Mouse (Mus musculus): ENCODE data around the gene Erc1. TPM values are rescaled to one million over a fixed set of nuclear protein-coding genes. Genes with fewer than 3 reads are reported as not detected.
"Not testable (repeated sequence)": the region's sequence is repeated elsewhere in the genome, so short reads cannot be mapped to it uniquely, and the experiment has no call there.

The Erc1 gene
- polyA plus RNA-seq, 1 experiment from 2014 or later: 20.9 TPM

- Histone ChIP-seq H3K4me1 (replicated peaks; ENCODE audit: control insufficient read depth, insufficient read depth, low read length) (no peaks in the 10 kb centered on the region), H3K4me2 (ENCODE audit: low read length) (no peak overlapping the region), H3K4me3 (ENCODE audit: low read depth, low read length) (no peak overlapping the region), H3K36me3 (ENCODE audit: control insufficient read depth, insufficient read depth, low read length) (peaks cover 9% of the 10 kb centered on the region), H3K9me3 (ENCODE audit: control insufficient read depth, low read length) (no peaks in the 10 kb centered on the region), H3K27ac (ENCODE audit: low read depth) (no peak overlapping the region), H3K9ac (ENCODE audit: low read length) (no peak overlapping the region), H3K27me3 (replicated peaks; ENCODE audit: control insufficient read depth, insufficient read depth, low read length) (no peaks in the 10 kb centered on the region)
- DNase-seq (ENCODE audit: low spot score): no peak
- WGBS: 98% methylated on average over 1 of the region's 1 CpGs
- ATAC-seq (replicated peaks; ENCODE audit: low FRiP score, low TSS enrichment, low read depth): no peak
Measured at GRCm38 (mm10) chr6:119821158-119821557, 26.8 kb downstream of the Erc1 start.

GRCm38 (mm10) chr6:119818541-119818940, 29.4 kb downstream of the Erc1 start:
- Histone ChIP-seq H3K36me3 (ENCODE audit: control insufficient read depth, insufficient read depth, low read length) (no peaks in the 10 kb centered on the region; the same call in 1 of the 2 replicates), H3K4me2 (ENCODE audit: low read length) (no peak overlapping the region), H3K9ac (ENCODE audit: low read length) (no peak overlapping the region), H3K27ac (ENCODE audit: low read depth) (no peak overlapping the region), H3K4me3 (ENCODE audit: low read depth, low read length) (no peak overlapping the region), H3K4me1 (replicated peaks; ENCODE audit: control insufficient read depth, insufficient read depth, low read length) (no peaks in the 10 kb centered on the region), H3K9me3 (ENCODE audit: control insufficient read depth, low read length) (no peaks in the 10 kb centered on the region), H3K27me3 (replicated peaks; ENCODE audit: control insufficient read depth, insufficient read depth, low read length) (no peaks in the 10 kb centered on the region)
- WGBS: 86% methylated on average over 4 of the region's 4 CpGs
- no peak for DNase-seq (ENCODE audit: low spot score)
- no peak for ATAC-seq (replicated peaks; ENCODE audit: low FRiP score, low TSS enrichment, low read depth)

GRCm38 (mm10) chr6:119815426-119815825, 32.5 kb downstream of the Erc1 start:
- Histone ChIP-seq H3K9ac (ENCODE audit: low read length) (no peak overlapping the region), H3K27me3 (replicated peaks; ENCODE audit: control insufficient read depth, insufficient read depth, low read length) (no peaks in the 10 kb centered on the region), H3K4me2 (ENCODE audit: low read length) (no peak overlapping the region), H3K4me1 (replicated peaks; ENCODE audit: control insufficient read depth, insufficient read depth, low read length) (no peaks in the 10 kb centered on the region), H3K9me3 (ENCODE audit: control insufficient read depth, low read length) (no peaks in the 10 kb centered on the region), H3K27ac (ENCODE audit: low read depth) (no peak overlapping the region), H3K36me3 (ENCODE audit: control insufficient read depth, insufficient read depth, low read length) (no peaks in the 10 kb centered on the region), H3K4me3 (ENCODE audit: low read depth, low read length) (no peak overlapping the region)
- no peak for DNase-seq (ENCODE audit: low spot score)
- 84% methylated on average over 4 of the region's 4 CpGs for WGBS
- ATAC-seq (replicated peaks; ENCODE audit: low FRiP score, low TSS enrichment, low read depth): no peak

GRCm38 (mm10) chr6:119813055-119813454, 34.9 kb downstream of the Erc1 start:
- H3K36me3 ChIP-seq (ENCODE audit: control insufficient read depth, insufficient read depth, low read length); H3K27ac ChIP-seq (ENCODE audit: low read depth); H3K4me3 ChIP-seq (ENCODE audit: low read depth, low read length); DNase-seq (ENCODE audit: low spot score); ATAC-seq (replicated peaks; ENCODE audit: low FRiP score, low TSS enrichment, low read depth); H3K9me3 ChIP-seq (ENCODE audit: control insufficient read depth, low read length); H3K4me1 ChIP-seq (replicated peaks; ENCODE audit: control insufficient read depth, insufficient read depth, low read length); H3K27me3 ChIP-seq (replicated peaks; ENCODE audit: control insufficient read depth, insufficient read depth, low read length); H3K9ac ChIP-seq (ENCODE audit: low read length); H3K4me2 ChIP-seq (ENCODE audit: low read length): not testable (repeated sequence)

GRCm38 (mm10) chr6:119808726-119809505, 39.1 kb downstream of the Erc1 start:
- Histone ChIP-seq H3K4me2 (ENCODE audit: low read length) (no peak overlapping the region), H3K27me3 (replicated peaks; ENCODE audit: control insufficient read depth, insufficient read depth, low read length) (no peaks in the 10 kb centered on the region), H3K9me3 (ENCODE audit: control insufficient read depth, low read length) (no peaks in the 10 kb centered on the region), H3K9ac (ENCODE audit: low read length) (no peak overlapping the region), H3K4me1 (replicated peaks; ENCODE audit: control insufficient read depth, insufficient read depth, low read length) (no peaks in the 10 kb centered on the region), H3K36me3 (ENCODE audit: control insufficient read depth, insufficient read depth, low read length) (no peaks in the 10 kb centered on the region), H3K4me3 (ENCODE audit: low read depth, low read length) (no peak overlapping the region), H3K27ac (ENCODE audit: low read depth) (no peak overlapping the region)
- ATAC-seq (replicated peaks; ENCODE audit: low FRiP score, low TSS enrichment, low read depth) (no peak), DNase-seq (ENCODE audit: low spot score) (no peak)
- 85% methylated on average over 2 of the region's 2 CpGs for WGBS

GRCm38 (mm10) chr6:119803239-119803638, 44.7 kb downstream of the Erc1 start:
- H3K36me3 ChIP-seq (ENCODE audit: control insufficient read depth, insufficient read depth, low read length): no peaks in the 10 kb centered on the region
- no peaks in the 10 kb centered on the region for H3K4me1 ChIP-seq (replicated peaks; ENCODE audit: control insufficient read depth, insufficient read depth, low read length)
- no peak for ATAC-seq (replicated peaks; ENCODE audit: low FRiP score, low TSS enrichment, low read depth)
- no peaks in the 10 kb centered on the region for H3K9me3 ChIP-seq (ENCODE audit: control insufficient read depth, low read length)
- no peak overlapping the region for H3K4me3 ChIP-seq (ENCODE audit: low read depth, low read length)
- H3K27ac ChIP-seq (ENCODE audit: low read depth): no peak overlapping the region
- no peaks in the 10 kb centered on the region for H3K27me3 ChIP-seq (replicated peaks; ENCODE audit: control insufficient read depth, insufficient read depth, low read length)
- no peak overlapping the region for H3K9ac ChIP-seq (ENCODE audit: low read length)
- DNase-seq (ENCODE audit: low spot score): no peak
- H3K4me2 ChIP-seq (ENCODE audit: low read length): no peak overlapping the region
- 90% methylated on average over 2 of the region's 2 CpGs for WGBS

- Histone ChIP-seq H3K9me3 (ENCODE audit: control insufficient read depth, low read length) (no peaks in the 10 kb centered on the region), H3K9ac (ENCODE audit: low read length) (no peak overlapping the region), H3K36me3 (ENCODE audit: control insufficient read depth, insufficient read depth, low read length) (peaks cover 7% of the 10 kb centered on the region; the same call in 1 of the 2 replicates), H3K27ac (ENCODE audit: low read depth) (no peak overlapping the region), H3K4me3 (ENCODE audit: low read depth, low read length) (no peak overlapping the region), H3K27me3 (replicated peaks; ENCODE audit: control insufficient read depth, insufficient read depth, low read length) (no peaks in the 10 kb centered on the region), H3K4me2 (ENCODE audit: low read length) (no peak overlapping the region), H3K4me1 (replicated peaks; ENCODE audit: control insufficient read depth, insufficient read depth, low read length) (no peaks in the 10 kb centered on the region)
- DNase-seq (ENCODE audit: low spot score) (no peak), ATAC-seq (replicated peaks; ENCODE audit: low FRiP score, low TSS enrichment, low read depth) (no peak)
- WGBS: 92% methylated on average over 12 of the region's 12 CpGs
Measured at GRCm38 (mm10) chr6:119796911-119797486, 51.0 kb downstream of the Erc1 start.

- ATAC-seq (replicated peaks; ENCODE audit: low FRiP score, low TSS enrichment, low read depth) (no peak), DNase-seq (ENCODE audit: low spot score) (no peak)
- no peaks in the 10 kb centered on the region for H3K4me1 ChIP-seq (replicated peaks; ENCODE audit: control insufficient read depth, insufficient read depth, low read length)
- peaks cover 7% of the 10 kb centered on the region; the same call in 1 of the 2 replicates for H3K36me3 ChIP-seq (ENCODE audit: control insufficient read depth, insufficient read depth, low read length)
- no peaks in the 10 kb centered on the region for H3K9me3 ChIP-seq (ENCODE audit: control insufficient read depth, low read length)
- H3K4me3 ChIP-seq (ENCODE audit: low read depth, low read length): no peak overlapping the region
- WGBS: 95% methylated on average over 5 of the region's 5 CpGs
- H3K27ac ChIP-seq (ENCODE audit: low read depth): no peak overlapping the region
- no peaks in the 10 kb centered on the region for H3K27me3 ChIP-seq (replicated peaks; ENCODE audit: control insufficient read depth, insufficient read depth, low read length)
- no peak overlapping the region for H3K4me2 ChIP-seq (ENCODE audit: low read length)
- no peak overlapping the region for H3K9ac ChIP-seq (ENCODE audit: low read length)
Measured at GRCm38 (mm10) chr6:119796291-119796690, 51.7 kb downstream of the Erc1 start.

GRCm38 (mm10) chr6:119792562-119792961, 55.4 kb downstream of the Erc1 start:
- Histone ChIP-seq H3K27me3 (replicated peaks; ENCODE audit: control insufficient read depth, insufficient read depth, low read length) (no peaks in the 10 kb centered on the region), H3K27ac (ENCODE audit: low read depth) (no peak overlapping the region), H3K36me3 (ENCODE audit: control insufficient read depth, insufficient read depth, low read length) (peaks cover 7% of the 10 kb centered on the region; the same call in 1 of the 2 replicates), H3K9ac (ENCODE audit: low read length) (no peak overlapping the region), H3K9me3 (ENCODE audit: control insufficient read depth, low read length) (no peaks in the 10 kb centered on the region), H3K4me1 (replicated peaks; ENCODE audit: control insufficient read depth, insufficient read depth, low read length) (no peaks in the 10 kb centered on the region), H3K4me3 (ENCODE audit: low read depth, low read length) (no peak overlapping the region), H3K4me2 (ENCODE audit: low read length) (no peak overlapping the region)
- DNase-seq (ENCODE audit: low spot score) (peak; percentile 78), ATAC-seq (replicated peaks; ENCODE audit: low FRiP score, low TSS enrichment, low read depth) (no peak)
- WGBS: 43% methylated on average over 2 of the region's 2 CpGs
